In genomic region chr4:126655356-126655755, GRCm38 (mm10) we compare ENCODE assay signal across 8 mouse cellular contexts. TPM values are rescaled to one million over a fixed set of nuclear protein-coding genes. Genes with fewer than 3 reads are reported as not detected.
DNase-seq lines count a peak whose midpoint lies in the region; ATAC-seq lines count a peak whose summit lies in the region.
"Had no signal": no experiment of that assay in that cellular context is flagged by ENCODE, and none has a peak within 500 bp of the region (broad histone marks: within the 10 kb centered on the region; RNA-seq: fewer than 3 reads in every experiment).

No protein-coding gene starts in this region.

- H3K9ac ChIP-seq in embryonic facial prominence, embryonic 13.5 days, result no peak overlapping the region

- 0 out of 2 replicates have a peak, but pooled peaks have one; percentile 48 for ATAC-seq in embryonic facial prominence, embryonic 13.5 days (ENCODE audit: insufficient number of reproducible peaks, insufficient read depth, low FRiP score, low TSS enrichment, low read depth)

- no peak overlapping the region for H3K27ac ChIP-seq in embryonic facial prominence, embryonic 13.5 days

- WGBS in embryonic facial prominence, embryonic 13.5 days, result 5% methylated on average over 9 of the region's 9 CpGs

- no peaks in the 10 kb centered on the region for H3K36me3 ChIP-seq in embryonic facial prominence, embryonic 13.5 days

- H3K4me3 ChIP-seq in embryonic facial prominence, embryonic 13.5 days, result no peak overlapping the region

- no peak overlapping the region for H3K4me2 ChIP-seq in embryonic facial prominence, embryonic 13.5 days

- peak; percentile 80 for DNase-seq in kidney, postnatal 10 days
- no peak for DNase-seq in kidney, postnatal 25 days
- DNase-seq in ZHBTc4 (ENCODE audit: low read depth, low spot score), result peak; percentile 81
- DNase-seq in retina, embryonic 14.5 days (ENCODE audit: low spot score), result peak; percentile 64
- DNase-seq in adipocyte (ENCODE audit: low spot score), result no peak
- DNase-seq in cerebellum, postnatal 36 days, result no peak
- DNase-seq: heart, adult 18-20 months had no signal

- H3K9me3 ChIP-seq in embryonic facial prominence, embryonic 13.5 days, result no peaks in the 10 kb centered on the region

- H3K4me1 ChIP-seq in embryonic facial prominence, embryonic 13.5 days, result no peaks in the 10 kb centered on the region

- no peaks in the 10 kb centered on the region for H3K27me3 ChIP-seq in embryonic facial prominence, embryonic 13.5 days

RNA-seq across cellular contexts. Expression of gene Psmb2, which starts 22.1 kb away (rescaled TPM):
- 477 and 482 TPM in 2 replicates for polyA plus RNA-seq in embryonic facial prominence, embryonic 13.5 days (2015; fragmentation: Nextera tagmentation; extraction: Ambion mirVana)

RNA-seq across cellular contexts. Expression of gene 5730409E04Rik, which starts 45.7 kb away (rescaled TPM):
- 5.0 and 5.6 TPM in 2 replicates for polyA plus RNA-seq in embryonic facial prominence, embryonic 13.5 days (2015; fragmentation: Nextera tagmentation; extraction: Ambion mirVana)

Comparison
In these comparisons a context has a peak if more than half of its experiments do, and no peak if none do; other contexts are left out.
1. DNase-seq: peak in kidney, postnatal 10 days (single experiment), ZHBTc4 (single experiment) and retina, embryonic 14.5 days (single experiment); none in kidney, postnatal 25 days (0 of 2), adipocyte (single experiment) and cerebellum, postnatal 36 days (0 of 2).